Mouse (Mus musculus) kidney, embryonic 15.5 days (tissue): Measurements from ENCODE around the gene Birc5. TPM values are rescaled to one million over a fixed set of nuclear protein-coding genes. Genes with fewer than 3 reads are reported as not detected.
"Not testable (repeated sequence)": the region's sequence is repeated elsewhere in the genome, so short reads cannot be mapped to it uniquely, and the experiment has no call there.

Source experiments
- ATAC-seq: fragments of 200-750 bp; cut with Nextera tagmentation; replicated peaks from 2 replicates; pipeline ENCODE4 v1.8.0; 2017; ENCODE audit warnings: moderate TSS enrichment; ENCODE audit not compliant: low FRiP score
- H3K27ac ChIP-seq: fragments of 300-500 bp; sonication (generic); 2 replicates; pipeline ENCODE4 v1.5.1; 2015; ENCODE audit warnings: mild to moderate bottlenecking, inconsistent platforms
- H3K27me3 ChIP-seq: fragments of 300-500 bp; sonication (generic); 2 replicates; pipeline ENCODE4 v1.6.1; 2015; ENCODE audit warnings: inconsistent platforms
- H3K36me3 ChIP-seq: fragments of 300-500 bp; sonication (generic); 2 replicates; pipeline ENCODE4 v1.6.1; 2015; ENCODE audit warnings: inconsistent platforms
- H3K4me1 ChIP-seq: fragments of 300-500 bp; sonication (generic); 2 replicates; pipeline ENCODE4 v1.6.1; 2015; ENCODE audit warnings: inconsistent platforms
- H3K4me2 ChIP-seq: fragments of 300-500 bp; sonication (generic); 2 replicates; pipeline ENCODE4 v1.6.1; 2015; ENCODE audit warnings: moderate library complexity, mild to moderate bottlenecking, inconsistent platforms
- H3K4me3 ChIP-seq: fragments of 300-500 bp; sonication (generic); replicated peaks from 2 replicates; pipeline ENCODE4 v1.5.1; 2015; ENCODE audit warnings: mild to moderate bottlenecking, inconsistent platforms
- H3K9ac ChIP-seq: fragments of 300-500 bp; sonication (generic); 2 replicates; pipeline ENCODE4 v1.6.1; 2015; ENCODE audit warnings: mild to moderate bottlenecking, inconsistent platforms
- H3K9me3 ChIP-seq: fragments of 300-500 bp; sonication (generic); replicated peaks from 2 replicates; pipeline ENCODE4 v1.6.1; 2016; ENCODE audit warnings: inconsistent platforms
- WGBS: fragments of 180-500 bp; shearing (Covaris S2); methylation state at CpG from one replicate; pipeline ENCODE4 v1.1.7; 2015; ENCODE audit warnings: mixed read lengths; 5-methylcytosine and 5-hydroxymethylcytosine counted together
- polyA plus RNA-seq: library from polyadenylated mRNA; unstranded; fragments of >200 nt; fragmentation: Nextera tagmentation; extraction: Ambion mirVana; gene quantifications from 2 replicates; pipeline ENCODE4 v1.2.1, GENCODE M21; 2015

Birc5 gene
- polyA plus RNA-seq, 1 experiment from 2014 or later, result 310 TPM

DNA sequence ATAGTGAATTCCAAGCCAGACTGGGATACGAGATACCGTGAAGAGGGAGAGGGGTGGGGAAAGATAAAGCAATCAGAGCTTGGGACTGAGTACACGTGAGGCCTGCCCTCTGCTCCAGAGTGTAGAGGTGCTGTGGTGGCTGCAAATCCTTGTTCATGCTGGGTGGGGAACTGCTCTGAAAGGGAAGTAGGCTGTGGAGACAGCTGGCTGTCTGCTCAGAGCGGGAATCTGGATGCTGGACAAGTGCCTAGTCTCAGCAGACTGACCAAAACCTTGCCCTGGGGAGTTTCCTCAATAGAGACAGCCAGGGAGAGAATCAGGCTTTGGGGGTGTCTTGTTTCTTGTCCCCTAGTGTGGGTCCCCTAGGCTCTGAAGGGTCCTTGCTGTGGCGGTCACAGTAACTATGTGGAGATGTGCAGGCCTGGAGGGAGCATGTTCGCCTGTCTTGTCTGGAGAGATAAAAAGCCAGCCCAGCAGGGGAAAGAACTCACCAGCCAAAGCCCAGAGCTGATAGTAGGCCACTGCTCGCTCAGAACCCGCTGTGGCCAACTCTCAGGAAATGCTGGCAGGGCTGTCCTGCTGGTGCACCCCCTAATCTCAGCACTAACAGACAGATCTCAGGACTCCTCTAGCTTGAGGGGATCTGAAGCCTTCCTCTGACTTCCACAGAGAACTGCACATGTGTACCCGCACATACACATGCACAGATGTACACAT lies 20.0 kb upstream of the Birc5 start:
- Histone ChIP-seq H3K27ac (peak overlapping the region; percentile 79), H3K27me3 (no peaks in the 10 kb centered on the region), H3K4me2 (no peak overlapping the region), H3K4me3 (no peak overlapping the region), H3K9me3 (no peaks in the 10 kb centered on the region), H3K4me1 (peaks cover 77% of the 10 kb centered on the region), H3K36me3 (no peaks in the 10 kb centered on the region), H3K9ac (no peak overlapping the region)
- WGBS, result 54% methylated on average over 9 of the region's 9 CpGs
- no peak for ATAC-seq

DNA sequence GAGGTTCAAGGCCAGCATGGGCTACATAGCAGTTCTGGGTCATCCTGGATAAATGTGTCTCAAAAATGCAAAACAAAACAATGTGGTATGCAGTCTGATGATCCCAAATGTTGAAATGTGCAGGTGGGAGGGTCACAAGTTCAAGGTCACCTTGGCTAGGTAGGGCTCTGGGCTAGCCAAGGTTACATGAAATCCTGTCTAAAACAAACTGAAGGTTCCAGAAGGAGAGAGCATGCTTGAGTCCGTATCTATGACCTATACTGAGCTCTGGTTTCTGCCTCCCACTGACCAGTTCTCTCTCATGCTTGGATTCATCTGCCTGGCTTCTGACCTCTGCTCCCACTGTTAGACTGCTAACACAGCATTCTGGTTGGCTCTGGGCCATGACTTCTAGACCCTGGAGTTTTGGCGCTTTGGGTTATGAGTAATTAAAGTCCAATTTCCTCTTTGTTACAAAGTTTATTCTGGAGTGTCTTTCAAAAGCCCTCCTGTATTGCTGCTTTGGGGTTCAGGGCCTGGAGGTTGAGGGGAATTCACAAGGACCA lies 19.3 kb upstream of the Birc5 start:
- Histone ChIP-seq H3K4me3 (no peak overlapping the region), H3K9me3 (no peaks in the 10 kb centered on the region), H3K27ac (peak overlapping the region; percentile 79), H3K9ac (no peak overlapping the region), H3K36me3 (no peaks in the 10 kb centered on the region), H3K4me1 (peaks cover 72% of the 10 kb centered on the region), H3K27me3 (no peaks in the 10 kb centered on the region), H3K4me2 (no peak overlapping the region)
- 26% methylated on average over 2 of the region's 2 CpGs for WGBS
- no peak for ATAC-seq

DNA sequence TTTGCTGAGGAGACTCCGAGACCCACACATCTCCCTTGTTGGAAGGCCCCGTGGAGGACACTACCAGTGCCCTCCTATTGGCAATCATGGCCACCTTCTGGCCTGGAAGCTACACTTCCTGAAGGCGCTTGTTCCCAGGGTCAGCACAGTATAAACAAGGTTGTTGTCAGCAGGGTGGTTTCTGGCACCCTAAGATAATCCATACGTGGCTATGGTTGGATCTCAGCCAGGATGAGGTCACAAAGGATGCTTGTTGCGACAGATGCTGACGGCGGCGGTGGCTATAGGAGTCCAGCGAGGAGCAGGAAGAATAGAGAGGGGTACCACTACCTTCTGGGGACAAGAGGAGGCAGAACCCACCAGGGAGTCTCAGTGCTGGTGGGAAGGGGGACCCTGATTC lies 18.6 kb upstream of the Birc5 start:
- H3K36me3 ChIP-seq, result no peaks in the 10 kb centered on the region
- WGBS, result 68% methylated on average over 9 of the region's 9 CpGs
- H3K9me3 ChIP-seq, result no peaks in the 10 kb centered on the region
- H3K27ac ChIP-seq, result peak overlapping the region; percentile 79
- peaks cover 65% of the 10 kb centered on the region for H3K4me1 ChIP-seq
- no peak overlapping the region for H3K4me3 ChIP-seq
- no peak for ATAC-seq
- H3K9ac ChIP-seq, result no peak overlapping the region
- H3K27me3 ChIP-seq, result no peaks in the 10 kb centered on the region
- H3K4me2 ChIP-seq, result no peak overlapping the region

DNA sequence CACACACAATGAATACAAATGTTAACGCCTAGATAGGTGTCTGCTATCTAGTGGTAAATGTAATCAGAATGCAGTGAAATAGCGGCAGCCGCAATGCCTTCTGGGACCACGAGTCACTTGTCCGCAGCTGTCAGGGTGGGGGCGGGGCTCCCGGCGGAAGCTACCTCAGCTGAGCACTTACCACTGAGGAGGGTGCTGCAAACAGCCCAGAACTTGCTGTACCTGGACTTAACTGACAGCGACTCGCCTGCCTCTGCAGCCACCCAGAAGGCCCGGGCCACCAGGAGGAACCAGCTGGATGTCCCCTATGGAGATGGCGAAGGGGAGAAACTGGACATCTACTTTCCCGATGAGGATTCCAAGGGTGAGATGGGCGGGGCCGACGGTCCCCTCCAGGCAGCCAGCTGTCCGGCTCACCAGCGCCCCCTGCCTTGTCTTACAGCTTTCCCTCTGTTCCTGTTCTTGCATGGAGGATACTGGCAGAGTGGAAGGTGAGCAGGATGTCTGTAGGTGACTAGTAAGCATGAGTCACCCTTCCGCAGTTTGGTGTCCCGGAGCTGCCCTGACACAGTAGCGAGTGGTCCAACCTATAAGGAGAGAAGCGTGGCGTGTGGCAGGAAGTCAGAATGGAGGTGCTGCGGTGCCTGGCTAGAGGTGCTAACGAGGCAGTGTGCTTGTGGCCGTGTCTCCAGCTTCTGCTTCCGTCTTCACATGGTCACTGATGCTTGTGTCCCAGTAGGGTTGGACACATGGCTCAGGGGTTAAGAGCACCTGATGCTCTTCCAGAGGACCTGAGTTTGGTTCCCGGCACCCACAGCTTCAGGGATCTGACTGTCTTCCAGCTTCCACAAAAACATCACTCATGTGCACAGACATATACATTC lies 16.7 kb upstream of the Birc5 start:
- Histone ChIP-seq H3K9ac (no peak overlapping the region), H3K4me2 (peak overlapping the region; percentile 52), H3K9me3 (no peaks in the 10 kb centered on the region), H3K4me3 (peak overlapping the region; percentile 27), H3K4me1 (peaks cover 52% of the 10 kb centered on the region), H3K27ac (no peak overlapping the region), H3K36me3 (no peaks in the 10 kb centered on the region), H3K27me3 (no peaks in the 10 kb centered on the region)
- 19% methylated on average over 28 of the region's 28 CpGs for WGBS
- ATAC-seq, result peak; percentile 35; the same call in 1 of the 2 replicates

GRCm38 (mm10) chr11:117833509-117833908 lies 15.5 kb upstream of the Birc5 start:
- H3K9ac ChIP-seq, H3K9me3 ChIP-seq, H3K36me3 ChIP-seq, ATAC-seq, H3K4me2 ChIP-seq, H3K4me3 ChIP-seq, H3K27me3 ChIP-seq: not testable (repeated sequence)
- Histone ChIP-seq H3K27ac (0 out of 2 replicates have a peak overlapping the region, but pooled peaks have one; percentile 48), H3K4me1 (peaks cover 41% of the 10 kb centered on the region)
- WGBS, result 86% methylated on average over 5 of the region's 6 CpGs

- H3K36me3 ChIP-seq, result no peaks in the 10 kb centered on the region
- H3K27ac ChIP-seq, result 0 out of 2 replicates have a peak overlapping the region, but pooled peaks have one; percentile 24
- no peaks in the 10 kb centered on the region for H3K27me3 ChIP-seq
- peaks cover 38% of the 10 kb centered on the region for H3K4me1 ChIP-seq
- WGBS, result 89% methylated on average over 8 of the region's 8 CpGs
- no peak overlapping the region for H3K4me2 ChIP-seq
- H3K9ac ChIP-seq, result no peak overlapping the region
- H3K4me3 ChIP-seq, result no peak overlapping the region
- ATAC-seq, result no peak
- no peaks in the 10 kb centered on the region for H3K9me3 ChIP-seq
Observed at GRCm38 (mm10) chr11:117834086-117834485, 15.0 kb upstream of the Birc5 start.

DNA sequence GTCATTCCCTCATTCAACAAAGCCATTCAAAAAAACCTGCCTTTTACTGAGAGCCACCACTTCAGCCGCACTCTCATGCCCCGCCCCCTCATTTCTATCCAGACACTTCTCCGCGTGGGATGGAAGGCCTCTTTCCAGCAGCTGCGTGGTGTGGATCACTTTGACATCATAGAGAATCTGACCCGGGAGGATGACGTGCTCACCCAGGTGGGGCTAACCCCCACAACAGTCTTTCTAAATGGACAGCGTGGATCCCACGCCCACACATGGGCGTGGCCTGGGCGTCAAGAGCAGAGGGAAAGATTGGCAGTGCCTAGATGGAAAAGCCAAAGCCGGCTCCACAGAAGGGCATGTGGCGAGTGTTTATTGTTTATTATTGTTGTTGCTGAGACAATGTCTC lies 12.7 kb upstream of the Birc5 start:
- Histone ChIP-seq H3K36me3 (no peaks in the 10 kb centered on the region), H3K4me1 (peaks cover 19% of the 10 kb centered on the region), H3K27me3 (no peaks in the 10 kb centered on the region), H3K27ac (no peak overlapping the region), H3K9ac (0 out of 2 replicates have a peak overlapping the region, but pooled peaks have one; percentile 21), H3K9me3 (no peaks in the 10 kb centered on the region), H3K4me3 (peak overlapping the region; percentile 19), H3K4me2 (peak overlapping the region; percentile 54)
- WGBS, result 26% methylated on average over 13 of the region's 13 CpGs
- 0 out of 2 replicates have a peak, but pooled peaks have one; percentile 27 for ATAC-seq

- Histone ChIP-seq H3K4me2 (no peak overlapping the region), H3K27me3 (no peaks in the 10 kb centered on the region), H3K27ac (0 out of 2 replicates have a peak overlapping the region, but pooled peaks have one; percentile 9), H3K4me1 (peaks cover 9% of the 10 kb centered on the region), H3K4me3 (no peak overlapping the region), H3K9me3 (no peaks in the 10 kb centered on the region), H3K36me3 (no peaks in the 10 kb centered on the region), H3K9ac (no peak overlapping the region)
- 55% methylated on average over 2 of the region's 2 CpGs for WGBS
- peak; percentile 63 for ATAC-seq
Observed at GRCm38 (mm10) chr11:117838572-117838971, 10.5 kb upstream of the Birc5 start.

- H3K9me3 ChIP-seq, result no peaks in the 10 kb centered on the region
- ATAC-seq, result no peak
- H3K9ac ChIP-seq, result no peak overlapping the region
- no peak overlapping the region for H3K27ac ChIP-seq
- H3K4me1 ChIP-seq, result peaks cover 9% of the 10 kb centered on the region
- H3K4me2 ChIP-seq, result no peak overlapping the region
- H3K36me3 ChIP-seq, result no peaks in the 10 kb centered on the region
- no peak overlapping the region for H3K4me3 ChIP-seq
- 91% methylated on average over 1 of the region's 1 CpGs for WGBS
- H3K27me3 ChIP-seq, result no peaks in the 10 kb centered on the region
Observed at GRCm38 (mm10) chr11:117839021-117839420, 10.0 kb upstream of the Birc5 start.

DNA sequence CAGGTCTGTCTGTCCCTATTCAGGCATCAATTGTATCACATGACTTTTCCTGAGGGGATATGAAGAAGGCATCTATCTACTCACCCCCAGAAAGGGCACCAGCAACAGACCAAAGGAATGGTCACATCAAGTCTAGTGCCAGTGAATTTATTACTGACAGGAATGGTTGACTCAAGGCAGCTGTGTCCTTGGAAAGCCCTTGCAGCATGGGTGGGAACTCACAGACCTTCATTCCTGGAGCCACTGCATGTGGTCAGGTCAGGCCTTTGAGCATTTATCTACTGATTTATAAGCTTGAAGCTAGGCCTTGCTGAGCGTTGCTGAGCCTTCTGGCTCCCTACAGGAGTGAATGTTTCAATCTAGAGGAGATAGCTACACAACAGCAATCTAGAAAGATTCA lies 8.1 kb upstream of the Birc5 start:
- 35% methylated on average over 1 of the region's 1 CpGs for WGBS
- Histone ChIP-seq H3K9me3 (no peaks in the 10 kb centered on the region), H3K4me3 (no peak overlapping the region), H3K4me2 (no peak overlapping the region), H3K27me3 (no peaks in the 10 kb centered on the region), H3K4me1 (peaks cover 17% of the 10 kb centered on the region), H3K27ac (no peak overlapping the region), H3K9ac (no peak overlapping the region), H3K36me3 (no peaks in the 10 kb centered on the region)
- ATAC-seq, result no peak

DNA sequence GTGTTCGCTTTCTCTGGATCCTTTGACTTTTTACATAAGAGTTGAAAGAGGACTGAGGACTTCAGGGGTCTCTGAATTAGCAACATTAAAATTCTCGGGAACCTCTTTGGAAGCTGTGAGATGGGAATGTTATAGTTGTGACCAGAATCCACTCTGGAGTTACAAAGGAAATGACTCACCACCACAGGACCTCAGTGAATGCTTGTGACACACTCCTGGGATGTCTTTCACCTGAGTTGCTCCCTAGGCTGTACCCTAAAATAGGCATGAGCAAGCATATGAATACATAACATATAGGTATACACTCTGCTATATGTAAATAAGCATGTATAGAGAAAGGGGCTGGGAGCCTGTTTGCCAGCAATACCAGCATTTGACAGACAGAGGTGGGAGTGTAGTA lies 5.6 kb upstream of the Birc5 start:
- H3K9me3 ChIP-seq, result no peaks in the 10 kb centered on the region
- no peak overlapping the region for H3K4me2 ChIP-seq
- H3K4me1 ChIP-seq, result peaks cover 35% of the 10 kb centered on the region
- WGBS, result 85% methylated on average over 2 of the region's 2 CpGs
- H3K27ac ChIP-seq, result no peak overlapping the region
- no peaks in the 10 kb centered on the region for H3K27me3 ChIP-seq
- no peak overlapping the region for H3K9ac ChIP-seq
- H3K4me3 ChIP-seq, result no peak overlapping the region
- no peak for ATAC-seq
- H3K36me3 ChIP-seq, result no peaks in the 10 kb centered on the region

DNA sequence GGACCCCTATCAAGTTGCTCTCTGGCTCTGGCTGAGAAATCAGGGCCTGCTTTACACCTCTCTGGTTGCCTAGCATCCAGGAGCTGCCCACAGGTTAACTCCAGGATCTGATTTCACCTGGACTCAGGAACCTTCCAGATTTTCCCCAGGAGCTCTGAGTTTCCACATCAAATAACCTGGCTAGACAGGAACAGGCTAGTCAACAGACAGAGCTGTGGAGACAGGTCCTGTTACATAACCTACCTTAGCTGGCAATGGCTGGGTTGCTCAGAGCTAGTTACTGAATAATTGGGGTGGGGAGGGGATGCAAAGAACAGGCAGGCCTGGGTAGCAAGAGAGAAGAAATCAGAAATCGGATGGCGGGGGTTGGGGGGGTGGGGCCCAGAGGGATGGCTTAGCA lies 4.1 kb upstream of the Birc5 start:
- Histone ChIP-seq H3K27me3 (no peaks in the 10 kb centered on the region), H3K4me1 (peaks cover 37% of the 10 kb centered on the region), H3K4me2 (no peak overlapping the region), H3K4me3 (no peak overlapping the region), H3K9me3 (no peaks in the 10 kb centered on the region), H3K27ac (peak overlapping the region; percentile 81), H3K36me3 (no peaks in the 10 kb centered on the region), H3K9ac (no peak overlapping the region)
- WGBS, result 64% methylated on average over 2 of the region's 2 CpGs
- no peak for ATAC-seq
